Mouse (Mus musculus): Measurements from ENCODE around the gene Fbxl14. TPM values are rescaled to one million over a fixed set of nuclear protein-coding genes. Genes with fewer than 3 reads are reported as not detected.
"Not testable (repeated sequence)": the region's sequence is repeated elsewhere in the genome, so short reads cannot be mapped to it uniquely, and the experiment has no call there.

Gene Fbxl14
- polyA plus RNA-seq, 1 experiment from 2014 or later: 29.5 TPM

GRCm38 (mm10) chr6:119480706-119481331 is 1.4 kb downstream of the Fbxl14 start:
- in situ Hi-C loops (cut with MboI; ENCODE audit: low pct_unique_long_range_greater_than_20kb): loop anchor here (5.0 to 10.0 kb wide), 3 partner anchors 231 to 711 kb away; no protein-coding TSS in a partner anchor
- ATAC-seq (no peak), DNase-seq (ENCODE audit: low read depth, low spot score) (no peak)
- ChIA-PET CTCF (interaction anchor here (1.0 kb wide), 1 partner anchor 10 kb away, joined by 3 read pairs; no protein-coding TSS in a partner anchor), POLR2A (interaction anchor here (1.3 kb wide), 1 partner anchor 14 kb away, joined by 3 read pairs; no protein-coding TSS in a partner anchor)
- H3K27me3 ChIP-seq: no peaks in the 10 kb centered on the region
- TF ChIP-seq CTCF (IDR thresholded peaks at IDR 0.05): no peak

GRCm38 (mm10) chr6:119481741-119482390 is 2.4 kb downstream of the Fbxl14 start:
- POLR2A ChIA-PET: interaction anchor here (0.7 to 1.0 kb wide), 2 partner anchors 12 to 34 kb away, joined by 3 read pairs; no protein-coding TSS in a partner anchor

GRCm38 (mm10) chr6:119482958-119483600 is 3.6 kb downstream of the Fbxl14 start:
- in situ Hi-C loops (cut with MboI; ENCODE audit: low pct_unique_long_range_greater_than_20kb): loop anchor here (5.0 to 10.0 kb wide), 3 partner anchors 229 to 709 kb away; no protein-coding TSS in a partner anchor
- ATAC-seq (no peak), DNase-seq (ENCODE audit: low read depth, low spot score) (no peak)
- TF ChIP-seq CTCF (IDR thresholded peaks at IDR 0.05): no peak
- no peaks in the 10 kb centered on the region for H3K27me3 ChIP-seq
- CTCF ChIA-PET: interaction anchor here (1.8 kb wide), 1 partner anchor 11 kb away, joined by 8 read pairs; no protein-coding TSS in a partner anchor
- POLR2A ChIA-PET: no interaction called here

More at GRCm38 (mm10) chr6:119481741-119482390, 2.4 kb downstream of the Fbxl14 start:
- CTCF ChIA-PET; H3K27me3 ChIP-seq; ATAC-seq; DNase-seq (ENCODE audit: low read depth, low spot score): not testable (repeated sequence)
- in situ Hi-C loops (cut with MboI; ENCODE audit: low pct_unique_long_range_greater_than_20kb): loop anchor here (5.0 to 10.0 kb wide), 3 partner anchors 230 to 710 kb away; no protein-coding TSS in a partner anchor

- ChIA-PET CTCF (interaction anchor here (1.0 to 1.2 kb wide), 2 partner anchors 301 to 549 kb away, joined by 3 read pairs; no protein-coding TSS in a partner anchor), POLR2A (no interaction called here)
- in situ Hi-C loops (cut with MboI; ENCODE audit: low pct_unique_long_range_greater_than_20kb): loop anchor here (5.0 to 10.0 kb wide), 2 partner anchors 299 to 437 kb away; no protein-coding TSS in a partner anchor
- no peaks in the 10 kb centered on the region for H3K27me3 ChIP-seq
- ATAC-seq (no peak), DNase-seq (ENCODE audit: low read depth, low spot score) (no peak)
- no peak for TF ChIP-seq CTCF (IDR thresholded peaks at IDR 0.05)
Measured at GRCm38 (mm10) chr6:119485486-119485885, 6.0 kb downstream of the Fbxl14 start.

DNA sequence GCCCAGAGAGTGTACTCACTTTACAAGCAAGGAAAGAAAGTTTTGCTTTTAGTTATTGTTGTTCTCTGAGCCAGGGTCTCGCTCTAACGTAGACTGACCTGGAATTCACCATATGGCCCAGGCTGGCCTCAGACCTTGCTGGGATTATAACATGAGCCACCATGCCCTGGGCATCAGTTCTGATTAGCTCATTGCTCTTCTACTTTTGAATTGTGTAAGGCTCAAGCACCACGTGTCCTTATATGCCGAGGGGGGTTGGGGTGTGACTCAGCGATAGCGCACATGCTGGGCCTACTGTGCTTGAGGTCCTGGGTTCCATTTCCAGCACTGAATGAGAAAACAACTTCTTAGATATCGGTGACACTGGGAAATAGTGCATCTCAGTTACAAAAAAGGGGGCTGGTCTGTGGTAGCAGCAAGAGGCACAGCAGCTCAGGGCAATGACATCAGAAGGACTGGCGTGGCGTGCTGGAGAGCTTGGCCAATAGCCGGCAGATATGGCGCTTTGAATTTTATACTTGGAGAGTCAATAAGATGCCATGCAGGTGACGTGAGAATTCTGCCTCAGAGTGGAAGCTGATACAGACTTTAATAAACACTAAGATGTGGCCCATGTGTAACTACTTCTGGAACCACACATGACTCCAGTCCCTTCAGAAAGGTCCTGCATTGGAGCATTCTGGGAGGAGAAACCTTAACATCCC is 7.1 kb downstream of the Fbxl14 start:
- no peak for TF ChIP-seq CTCF (IDR thresholded peaks at IDR 0.05)
- DNase-seq (ENCODE audit: low read depth, low spot score) (no peak), ATAC-seq (no peak)

GRCm38 (mm10) chr6:119487085-119487458 is 7.6 kb downstream of the Fbxl14 start:
- CTCF ChIA-PET: no interaction called here
- ATAC-seq: no peak
- TF ChIP-seq CTCF (IDR thresholded peaks at IDR 0.05): no peak
- DNase-seq (ENCODE audit: low read depth, low spot score): no peak
- no peaks in the 10 kb centered on the region for H3K27me3 ChIP-seq
- in situ Hi-C loops (cut with MboI; ENCODE audit: low pct_unique_long_range_greater_than_20kb): loop anchor here (5.0 to 10.0 kb wide), 2 partner anchors 298 to 435 kb away; no protein-coding TSS in a partner anchor
- POLR2A ChIA-PET: no interaction called here

More for the DNA sequence above, 7.1 kb downstream of the Fbxl14 start:
- ChIA-PET CTCF (interaction anchor here (1.0 kb wide), 1 partner anchor 548 kb away, joined by 3 read pairs; no protein-coding TSS in a partner anchor), POLR2A (no interaction called here)
- no peaks in the 10 kb centered on the region for H3K27me3 ChIP-seq
- in situ Hi-C loops (cut with MboI; ENCODE audit: low pct_unique_long_range_greater_than_20kb): loop anchor here (5.0 to 10.0 kb wide), 2 partner anchors 298 to 436 kb away; no protein-coding TSS in a partner anchor

- ChIA-PET CTCF (no interaction called here), POLR2A (no interaction called here)
- DNase-seq (ENCODE audit: low read depth, low spot score) (no peak), ATAC-seq (no peak)
- TF ChIP-seq CTCF (IDR thresholded peaks at IDR 0.05): no peak
- H3K27me3 ChIP-seq: no peaks in the 10 kb centered on the region
- in situ Hi-C loops (cut with MboI; ENCODE audit: low pct_unique_long_range_greater_than_20kb): loop anchor here (5.0 to 10.0 kb wide), 2 partner anchors 297 to 435 kb away; no protein-coding TSS in a partner anchor
Measured at GRCm38 (mm10) chr6:119487619-119488018, 8.2 kb downstream of the Fbxl14 start.

DNA sequence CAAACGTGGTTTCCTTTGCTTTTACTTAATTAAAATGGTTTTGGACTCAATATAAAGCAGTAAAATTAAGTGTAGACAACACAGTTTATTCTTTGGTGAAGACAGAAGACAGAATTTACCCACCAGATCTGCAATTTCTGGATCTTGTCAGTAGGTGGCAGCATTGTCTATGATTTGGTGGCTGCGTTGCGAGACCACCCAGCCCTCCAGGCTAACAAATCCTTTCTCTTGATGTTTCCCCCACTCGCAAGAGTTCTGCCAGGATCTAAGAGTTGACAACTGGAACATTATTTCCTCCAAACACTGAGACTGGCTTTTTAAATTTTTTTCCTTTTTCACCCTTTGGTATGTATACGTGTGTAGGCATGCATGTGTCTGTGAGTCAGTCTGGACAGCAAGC is 10.3 kb downstream of the Fbxl14 start:
- in situ Hi-C loops (cut with MboI; ENCODE audit: low pct_unique_long_range_greater_than_20kb): loop anchor here (5.0 to 10.0 kb wide), 2 partner anchors 295 to 433 kb away; no protein-coding TSS in a partner anchor
- POLR2A ChIA-PET: interaction anchor here (0.6 kb wide), 1 partner anchor 456 kb away, joined by 3 read pairs; no protein-coding TSS in a partner anchor
- CTCF ChIA-PET: interaction anchor here (1.1 to 2.4 kb wide), 4 partner anchors 18 to 258 kb away, joined by 3 to 6 read pairs (median 4); no protein-coding TSS in a partner anchor
- TF ChIP-seq CTCF (IDR thresholded peaks at IDR 0.05): no peak
- no peak for ATAC-seq
- H3K27me3 ChIP-seq: no peaks in the 10 kb centered on the region
- DNase-seq (ENCODE audit: low read depth, low spot score): no peak

- no peaks in the 10 kb centered on the region for H3K27me3 ChIP-seq
- in situ Hi-C loops (cut with MboI; ENCODE audit: low pct_unique_long_range_greater_than_20kb): no loop called here
- ATAC-seq: no peak
- no peak for TF ChIP-seq CTCF (IDR thresholded peaks at IDR 0.05)
- ChIA-PET CTCF (interaction anchor here (0.9 to 2.4 kb wide), 5 partner anchors 10 to 257 kb away, joined by 3 to 6 read pairs (median 4); no protein-coding TSS in a partner anchor), POLR2A (interaction anchor here (0.8 kb wide), 1 partner anchor 13 kb away, joined by 3 read pairs; no protein-coding TSS in a partner anchor)
- DNase-seq (ENCODE audit: low read depth, low spot score): no peak
Measured at GRCm38 (mm10) chr6:119490549-119490948, 11.1 kb downstream of the Fbxl14 start.
